Mouse (Mus musculus): ENCODE results near the gene Mitf. TPM values are rescaled to one million over a fixed set of nuclear protein-coding genes. Genes with fewer than 3 reads are reported as not detected.

Gene Mitf
- total RNA-seq, 4 experiments from 2014 or later: 9.7 to 12.9 (median 10.8) TPM

- no peak for DNase-seq (ENCODE audit: low spot score in 2 of 2)
Measured at GRCm38 (mm10) chr6:98041795-98042194, 234.9 kb downstream of the Mitf start.

GRCm38 (mm10) chr6:98046295-98047108 lies 239.7 kb downstream of the Mitf start:
- DNase-seq (ENCODE audit: low spot score in 2 of 2): peak; percentile 42 to 52

- DNase-seq (ENCODE audit: low spot score in 2 of 2): no peak
Measured at GRCm38 (mm10) chr6:98047741-98048140, 240.9 kb downstream of the Mitf start.

GRCm38 (mm10) chr6:98048671-98049438 lies 242.0 kb downstream of the Mitf start:
- DNase-seq (ENCODE audit: low spot score in 2 of 2): peak; percentile 39 to 42

- DNase-seq (ENCODE audit: low spot score in 2 of 2): no peak
Measured at GRCm38 (mm10) chr6:98049551-98049950, 242.7 kb downstream of the Mitf start.

GRCm38 (mm10) chr6:98061878-98062277 lies 255.0 kb downstream of the Mitf start:
- no peak for DNase-seq (ENCODE audit: low spot score in 2 of 2)

GRCm38 (mm10) chr6:98064926-98065325 lies 258.1 kb downstream of the Mitf start:
- DNase-seq (ENCODE audit: low spot score in 2 of 2): no peak

- no peak for DNase-seq (ENCODE audit: low spot score in 2 of 2)
Measured at GRCm38 (mm10) chr6:98066420-98066819, 259.6 kb downstream of the Mitf start.

Other genes with a start within 250 kb of the Mitf start
- gene Frmd4b, start 189.5 kb upstream of the Mitf start, total RNA-seq (2022): 10 to 100 TPM; 30.6 to 39.0 (median 34.4) TPM

Data from layer of hippocampus, adult 8-10 months (tissue).